Mouse (Mus musculus) lung, embryonic 15.5 days (tissue): Measurements from ENCODE around the gene Cep41. TPM values are rescaled to one million over a fixed set of nuclear protein-coding genes. Genes with fewer than 3 reads are reported as not detected.
A peak's percentile ranks its signal among the peaks of the same experiment; 100 is the strongest.

Source experiments
- ATAC-seq: fragments of 200-750 bp; cut with Nextera tagmentation; 2 replicates; pipeline ENCODE4 v1.8.0; 2017; ENCODE audit warnings: moderate number of reproducible peaks, borderline replicate concordance; ENCODE audit not compliant: low FRiP score, low TSS enrichment; ENCODE audit errors: extremely low read depth
- H3K27ac ChIP-seq: fragments of 300-500 bp; sonication (generic); 2 replicates; pipeline ENCODE4 v1.5.1; 2015; ENCODE audit warnings: moderate library complexity, mild to moderate bottlenecking, inconsistent platforms
- H3K27me3 ChIP-seq: fragments of 300-500 bp; sonication (generic); 2 replicates; pipeline ENCODE4 v1.6.1; 2015; ENCODE audit warnings: inconsistent platforms
- H3K36me3 ChIP-seq: fragments of 300-500 bp; sonication (generic); 2 replicates; pipeline ENCODE4 v1.6.1; 2015; ENCODE audit warnings: inconsistent platforms
- H3K4me1 ChIP-seq: fragments of 300-500 bp; sonication (generic); 2 replicates; pipeline ENCODE4 v1.6.1; 2015; ENCODE audit warnings: inconsistent platforms
- H3K4me2 ChIP-seq: fragments of 300-500 bp; sonication (generic); 2 replicates; pipeline ENCODE4 v1.6.1; 2015; ENCODE audit warnings: inconsistent platforms, mild to moderate bottlenecking, moderate library complexity
- H3K4me3 ChIP-seq: fragments of 300-500 bp; sonication (generic); 2 replicates; pipeline ENCODE4 v1.5.1; 2015; ENCODE audit warnings: mild to moderate bottlenecking, inconsistent platforms
- H3K9ac ChIP-seq: fragments of 300-500 bp; sonication (generic); 2 replicates; pipeline ENCODE4 v1.6.1; 2015; ENCODE audit warnings: inconsistent platforms
- H3K9me3 ChIP-seq: fragments of 300-500 bp; sonication (generic); 2 replicates; pipeline ENCODE4 v1.6.1; 2016; ENCODE audit warnings: inconsistent platforms
- WGBS: fragments of 180-500 bp; shearing (Covaris S2); methylation state at CpG from one replicate; pipeline ENCODE4 v1.1.7; 2015; 5-methylcytosine and 5-hydroxymethylcytosine counted together
- polyA plus RNA-seq: library from polyadenylated mRNA; unstranded; fragments of >200 nt; fragmentation: Nextera tagmentation; extraction: Ambion mirVana; gene quantifications from 2 replicates; pipeline ENCODE4 v1.2.1, GENCODE M21; 2015

Cep41 gene
- polyA plus RNA-seq, 1 experiment from 2014 or later = 12.1 TPM

DNA sequence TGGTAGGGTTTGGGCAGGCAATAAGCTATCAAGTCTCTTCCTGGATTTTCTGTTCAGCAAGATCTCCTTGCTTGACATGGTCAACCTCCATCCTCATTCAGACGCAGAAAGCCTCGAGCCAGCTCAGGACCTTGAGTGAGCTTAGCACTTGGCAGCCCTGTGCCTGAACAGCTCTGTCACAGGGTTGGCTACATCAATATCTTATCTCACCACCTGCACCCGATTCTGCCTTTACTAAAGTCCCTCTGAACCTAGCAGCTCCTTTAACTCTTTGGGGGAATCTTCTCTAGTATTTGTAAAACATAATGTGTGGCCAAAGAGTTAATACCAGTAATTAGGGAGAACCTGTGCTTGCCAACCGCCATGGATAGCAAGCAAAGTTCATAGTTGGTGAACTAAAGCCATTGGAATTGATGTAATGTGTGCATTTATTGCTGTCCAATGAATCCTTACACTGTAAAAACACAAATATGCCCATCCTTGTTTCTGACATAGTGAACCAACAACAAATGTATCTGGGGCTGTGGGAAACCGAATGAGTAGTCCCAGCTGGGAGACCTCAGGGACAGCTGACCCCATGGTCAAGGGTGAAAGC is 54.8 kb downstream of the Cep41 start, which contains the start of gene Cpa1:
Cpa1 (plus strand) TSS at position 545 of the 595 bp plus-strand sequence.
- H3K4me2 ChIP-seq = no peak within 1 kb of the TSS
- no peak within 1 kb of the TSS for H3K9ac ChIP-seq
- no peaks in the 10 kb centered on the region for H3K27me3 ChIP-seq
- H3K4me3 ChIP-seq = no peak within 1 kb of the TSS
- no peaks in the 10 kb centered on the region for H3K9me3 ChIP-seq
- no peaks in the 10 kb centered on the region for H3K36me3 ChIP-seq
- WGBS = 61% methylated on average over 5 of the region's 5 CpGs
- H3K4me1 ChIP-seq = peaks cover 22% of the 10 kb centered on the region
- ATAC-seq = no peak
- no peak within 1 kb of the TSS for H3K27ac ChIP-seq

DNA sequence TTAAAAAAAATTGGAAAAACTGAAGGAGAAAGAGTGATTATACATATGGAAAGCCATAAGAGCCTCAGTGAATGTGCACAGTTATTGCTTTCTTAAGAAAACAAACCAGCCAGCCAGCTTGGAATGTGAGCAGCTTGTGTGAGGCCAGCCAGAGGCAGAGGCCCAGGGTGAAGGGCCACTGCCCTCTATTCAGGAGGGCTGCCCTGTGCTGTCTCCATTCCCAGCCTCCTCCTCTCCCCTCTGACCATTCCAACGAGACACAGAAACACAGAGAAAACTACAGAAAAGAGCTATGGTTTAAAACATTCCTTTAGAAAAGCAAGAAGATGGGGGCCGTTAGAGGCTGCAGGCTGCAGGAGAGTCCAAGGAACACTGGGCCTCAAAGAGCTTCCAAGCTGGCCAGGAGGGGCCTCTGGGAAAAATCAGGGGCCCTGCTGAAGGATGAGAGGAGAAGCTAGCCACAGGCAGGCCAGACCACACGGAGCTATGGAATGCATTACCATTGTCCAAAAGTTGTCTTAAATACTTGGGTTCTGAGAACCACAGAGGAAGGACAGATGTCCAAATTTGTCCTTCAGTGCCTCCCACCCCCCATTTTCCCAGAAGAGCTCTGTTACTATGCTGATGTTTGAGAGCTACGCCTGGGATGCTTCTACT is 57.2 kb downstream of the Cep41 start:
- 0 out of 2 replicates have a peak overlapping the region, but pooled peaks have one; percentile 2 for H3K9ac ChIP-seq
- peak; percentile 63; the same call in 1 of the 2 replicates for ATAC-seq
- no peaks in the 10 kb centered on the region for H3K27me3 ChIP-seq
- H3K4me2 ChIP-seq = no peak overlapping the region
- peak overlapping the region; percentile 86 for H3K27ac ChIP-seq
- H3K4me1 ChIP-seq = peaks cover 22% of the 10 kb centered on the region
- no peak overlapping the region for H3K4me3 ChIP-seq
- H3K36me3 ChIP-seq = no peaks in the 10 kb centered on the region
- 35% methylated on average over 4 of the region's 4 CpGs for WGBS
- no peaks in the 10 kb centered on the region for H3K9me3 ChIP-seq

GRCm38 (mm10) chr6:30635361-30635862 is 58.1 kb downstream of the Cep41 start:
- peak; percentile 15; the same call in 1 of the 2 replicates for ATAC-seq
- H3K9ac ChIP-seq = 0 out of 2 replicates have a peak overlapping the region, but pooled peaks have one; percentile 17
- 16% methylated on average over 8 of the region's 8 CpGs for WGBS
- no peaks in the 10 kb centered on the region for H3K9me3 ChIP-seq
- peaks cover 22% of the 10 kb centered on the region for H3K4me1 ChIP-seq
- no peaks in the 10 kb centered on the region for H3K27me3 ChIP-seq
- H3K4me2 ChIP-seq = 0 out of 2 replicates have a peak overlapping the region, but pooled peaks have one; percentile 1
- H3K4me3 ChIP-seq = no peak overlapping the region
- peak overlapping the region; percentile 86 for H3K27ac ChIP-seq
- no peaks in the 10 kb centered on the region for H3K36me3 ChIP-seq

DNA sequence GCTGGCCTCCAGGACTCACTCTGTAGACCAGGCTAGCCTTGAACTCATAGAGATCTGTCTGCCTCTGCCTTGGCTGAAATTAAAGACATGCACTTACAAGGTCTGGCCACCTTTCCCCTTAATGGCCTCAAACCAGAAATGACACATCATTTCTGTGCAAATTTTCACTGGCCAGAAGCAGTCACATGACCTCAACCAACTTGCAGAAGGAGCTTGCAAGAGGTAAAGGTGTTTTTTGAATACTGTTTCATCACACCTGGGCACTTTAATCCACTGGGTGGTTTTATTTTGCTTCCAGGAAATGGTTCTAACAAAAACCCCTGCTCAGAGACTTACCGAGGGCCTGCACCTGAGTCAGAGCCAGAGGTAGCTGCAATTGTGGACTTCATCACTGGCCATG is 63.6 kb downstream of the Cep41 start:
- H3K9me3 ChIP-seq = no peaks in the 10 kb centered on the region
- H3K27me3 ChIP-seq = no peaks in the 10 kb centered on the region
- ATAC-seq = no peak
- H3K9ac ChIP-seq = no peak overlapping the region
- no peak overlapping the region for H3K4me2 ChIP-seq
- H3K36me3 ChIP-seq = no peaks in the 10 kb centered on the region
- WGBS = 84% methylated on average over 1 of the region's 1 CpGs
- H3K27ac ChIP-seq = no peak overlapping the region
- H3K4me1 ChIP-seq = peaks cover 1% of the 10 kb centered on the region; the same call in 1 of the 2 replicates
- H3K4me3 ChIP-seq = no peak overlapping the region

GRCm38 (mm10) chr6:30628152-30628551 is 65.4 kb downstream of the Cep41 start:
- Histone ChIP-seq H3K36me3 (no peaks in the 10 kb centered on the region), H3K4me1 (no peaks in the 10 kb centered on the region), H3K4me2 (no peak overlapping the region), H3K4me3 (no peak overlapping the region), H3K9me3 (no peaks in the 10 kb centered on the region), H3K27me3 (no peaks in the 10 kb centered on the region), H3K27ac (no peak overlapping the region), H3K9ac (no peak overlapping the region)
- ATAC-seq = 0 out of 2 replicates have a peak, but pooled peaks have one; percentile 32
- 28% methylated on average over 6 of the region's 6 CpGs for WGBS

DNA sequence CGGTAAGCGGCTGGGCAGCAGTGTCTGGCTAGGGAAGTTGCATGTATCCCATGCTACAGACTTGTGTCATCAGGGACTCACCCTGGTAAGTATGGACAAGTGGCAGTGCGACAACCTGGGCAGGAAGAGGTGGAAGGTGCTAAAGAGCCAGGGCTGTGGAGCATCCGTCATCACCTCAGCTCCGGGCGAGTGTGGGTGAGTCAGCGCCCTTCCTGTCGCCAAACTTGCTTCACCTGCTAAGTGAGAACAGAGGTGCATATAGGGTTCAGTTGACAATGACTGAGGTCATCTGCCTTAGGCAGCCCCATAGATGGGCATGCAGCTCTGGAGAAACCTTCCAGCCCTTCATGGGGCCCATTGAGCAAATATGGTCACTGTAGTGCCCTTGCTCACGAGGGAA is 68.8 kb downstream of the Cep41 start:
- Histone ChIP-seq H3K4me2 (no peak overlapping the region), H3K36me3 (no peaks in the 10 kb centered on the region), H3K4me3 (no peak overlapping the region), H3K9ac (no peak overlapping the region), H3K27me3 (no peaks in the 10 kb centered on the region), H3K4me1 (peaks cover 19% of the 10 kb centered on the region), H3K9me3 (no peaks in the 10 kb centered on the region), H3K27ac (no peak overlapping the region)
- 79% methylated on average over 9 of the region's 9 CpGs for WGBS
- ATAC-seq = no peak

- peaks cover 37% of the 10 kb centered on the region for H3K4me1 ChIP-seq
- peak; percentile 75 for ATAC-seq
- H3K9ac ChIP-seq = no peak overlapping the region
- peak overlapping the region; percentile 64 for H3K27ac ChIP-seq
- no peaks in the 10 kb centered on the region for H3K9me3 ChIP-seq
- 31% methylated on average over 4 of the region's 4 CpGs for WGBS
- H3K27me3 ChIP-seq = no peaks in the 10 kb centered on the region
- no peak overlapping the region for H3K4me2 ChIP-seq
- H3K36me3 ChIP-seq = no peaks in the 10 kb centered on the region
- no peak overlapping the region for H3K4me3 ChIP-seq
Measured at GRCm38 (mm10) chr6:30621986-30622389, 71.6 kb downstream of the Cep41 start.

DNA sequence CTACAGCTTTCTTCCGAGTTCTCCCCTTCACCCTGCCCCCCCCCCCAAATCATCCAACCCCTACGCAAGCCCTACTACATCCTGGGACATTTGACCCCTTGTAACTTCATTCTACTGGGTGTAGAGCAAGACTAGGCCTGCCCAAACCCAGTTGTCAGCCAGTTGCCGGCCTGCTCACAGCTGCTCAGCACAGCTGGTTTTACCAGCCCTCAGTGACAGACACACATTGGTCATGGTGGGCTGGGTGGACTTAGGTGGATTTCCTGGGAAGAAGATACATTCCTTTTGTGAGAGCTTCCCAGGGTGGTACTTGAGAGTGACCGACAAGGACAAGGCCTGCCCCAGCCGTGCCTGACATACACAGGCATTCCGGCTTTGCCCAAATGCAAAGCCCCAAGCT is 72.6 kb downstream of the Cep41 start:
- peaks cover 46% of the 10 kb centered on the region for H3K4me1 ChIP-seq
- ATAC-seq = no peak
- H3K9ac ChIP-seq = no peak overlapping the region

DNA sequence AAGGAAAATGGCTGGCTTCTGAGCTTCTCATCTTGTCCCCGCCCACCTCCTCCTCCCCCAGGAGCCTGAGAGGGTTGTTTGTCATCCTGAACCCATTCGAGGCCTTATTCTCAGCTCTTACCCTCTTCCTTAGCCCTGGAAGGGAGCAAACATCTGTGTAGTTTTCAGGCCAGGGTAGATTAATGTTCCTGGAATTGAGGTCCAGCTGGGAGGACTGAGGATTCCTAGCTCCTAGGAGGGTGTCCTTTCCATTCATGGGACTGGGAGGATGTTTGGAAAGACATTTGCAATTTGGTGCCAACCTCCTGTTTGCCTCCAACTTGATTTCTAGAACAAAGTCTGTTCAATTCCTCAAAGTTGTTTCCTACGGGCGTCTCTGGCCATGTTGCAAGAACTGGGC is 73.0 kb downstream of the Cep41 start:
- no peaks in the 10 kb centered on the region for H3K9me3 ChIP-seq
- H3K4me1 ChIP-seq = peaks cover 46% of the 10 kb centered on the region
- ATAC-seq = no peak
- WGBS = 62% methylated on average over 4 of the region's 4 CpGs
- no peak overlapping the region for H3K9ac ChIP-seq
- peak overlapping the region; percentile 85 for H3K27ac ChIP-seq
- no peak overlapping the region for H3K4me3 ChIP-seq
- H3K27me3 ChIP-seq = no peaks in the 10 kb centered on the region
- no peaks in the 10 kb centered on the region for H3K36me3 ChIP-seq
- H3K4me2 ChIP-seq = no peak overlapping the region

More for the DNA sequence above, 72.6 kb downstream of the Cep41 start:
- 76% methylated on average over 6 of the region's 6 CpGs for WGBS
- Histone ChIP-seq H3K36me3 (no peaks in the 10 kb centered on the region), H3K9me3 (no peaks in the 10 kb centered on the region), H3K27ac (peak overlapping the region; percentile 85), H3K4me3 (no peak overlapping the region), H3K4me2 (no peak overlapping the region), H3K27me3 (no peaks in the 10 kb centered on the region)

GRCm38 (mm10) chr6:30619606-30620005 is 73.9 kb downstream of the Cep41 start:
- no peak overlapping the region for H3K27ac ChIP-seq
- no peaks in the 10 kb centered on the region for H3K36me3 ChIP-seq
- no peak for ATAC-seq
- H3K9me3 ChIP-seq = no peaks in the 10 kb centered on the region
- no peak overlapping the region for H3K9ac ChIP-seq
- WGBS = 82% methylated on average over 5 of the region's 5 CpGs
- no peak overlapping the region for H3K4me2 ChIP-seq
- H3K4me1 ChIP-seq = peaks cover 46% of the 10 kb centered on the region
- no peaks in the 10 kb centered on the region for H3K27me3 ChIP-seq
- H3K4me3 ChIP-seq = no peak overlapping the region

DNA sequence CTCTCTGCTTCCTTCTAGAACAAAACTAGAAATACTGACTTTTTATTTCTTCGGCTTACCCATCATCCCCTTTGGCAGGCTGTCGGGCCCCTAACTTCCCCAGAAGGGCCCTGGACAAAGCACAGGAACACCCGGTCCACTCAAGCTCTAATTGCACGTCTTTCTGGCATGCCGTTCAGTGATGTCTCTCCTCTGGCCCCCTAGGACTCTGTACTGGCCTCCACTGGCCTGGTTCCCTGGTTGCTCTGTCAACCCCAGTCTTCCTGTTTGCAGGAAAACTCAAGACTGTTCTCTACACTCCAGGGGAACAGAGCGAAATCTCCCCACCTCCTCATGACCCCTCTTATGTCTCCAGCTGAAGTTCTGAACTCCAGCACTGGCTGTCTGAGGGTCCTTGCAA is 74.8 kb downstream of the Cep41 start:
- 47% methylated on average over 6 of the region's 6 CpGs for WGBS
- no peaks in the 10 kb centered on the region for H3K36me3 ChIP-seq
- no peak overlapping the region for H3K9ac ChIP-seq
- H3K4me1 ChIP-seq = peaks cover 46% of the 10 kb centered on the region
- no peak overlapping the region for H3K4me2 ChIP-seq
- H3K4me3 ChIP-seq = no peak overlapping the region
- ATAC-seq = no peak
- H3K27ac ChIP-seq = 0 out of 2 replicates have a peak overlapping the region, but pooled peaks have one; percentile 4
- H3K27me3 ChIP-seq = no peaks in the 10 kb centered on the region
- H3K9me3 ChIP-seq = no peaks in the 10 kb centered on the region
